Mouse (Mus musculus) intestine, embryonic 15.5 days (tissue): Measurements from ENCODE around the gene Ifi204. TPM values are rescaled to one million over a fixed set of nuclear protein-coding genes. Genes with fewer than 3 reads are reported as not detected.
"Not testable (repeated sequence)": the region's sequence is repeated elsewhere in the genome, so short reads cannot be mapped to it uniquely, and the experiment has no call there.

Experiments used
- ATAC-seq: fragments of 200-750 bp; cut with Nextera tagmentation; 2 replicates; pipeline ENCODE4 v1.8.0; 2017; ENCODE audit warnings: moderate TSS enrichment, moderate library complexity
- H3K27ac ChIP-seq: fragments of 300-500 bp; sonication (generic); 2 replicates; pipeline ENCODE4 v1.5.1; 2015; ENCODE audit warnings: mild to moderate bottlenecking, inconsistent platforms
- H3K27me3 ChIP-seq: fragments of 300-500 bp; sonication (generic); replicated peaks from 2 replicates; pipeline ENCODE4 v1.6.1; 2015; ENCODE audit warnings: inconsistent platforms
- H3K36me3 ChIP-seq: fragments of 300-500 bp; sonication (generic); 2 replicates; pipeline ENCODE4 v1.6.1; 2015; ENCODE audit warnings: inconsistent platforms
- H3K4me1 ChIP-seq: fragments of 300-500 bp; sonication (generic); replicated peaks from 2 replicates; pipeline ENCODE4 v1.6.1; 2015; ENCODE audit warnings: inconsistent platforms
- H3K4me2 ChIP-seq: fragments of 300-500 bp; sonication (generic); replicated peaks from 2 replicates; pipeline ENCODE4 v1.6.1; 2015; ENCODE audit warnings: mild to moderate bottlenecking, inconsistent platforms
- H3K4me3 ChIP-seq: fragments of 300-500 bp; sonication (generic); replicated peaks from 2 replicates; pipeline ENCODE4 v1.5.1; 2015; ENCODE audit warnings: inconsistent platforms
- H3K9ac ChIP-seq: fragments of 300-500 bp; sonication (generic); 2 replicates; pipeline ENCODE4 v1.6.1; 2015; ENCODE audit warnings: inconsistent platforms
- H3K9me3 ChIP-seq: fragments of 300-500 bp; sonication (generic); 2 replicates; pipeline ENCODE4 v1.6.1; 2016; ENCODE audit warnings: inconsistent platforms
- WGBS: fragments of 180-500 bp; shearing (Covaris S2); methylation state at CpG from one replicate; pipeline ENCODE4 v1.1.7; 2015; 5-methylcytosine and 5-hydroxymethylcytosine counted together
- polyA plus RNA-seq: library from polyadenylated mRNA; unstranded; fragments of >200 nt; fragmentation: Nextera tagmentation; extraction: Ambion mirVana; gene quantifications from 2 replicates; pipeline ENCODE4 v1.2.1, GENCODE M21; 2015

Ifi204 gene
- 2.4 and 2.6 TPM in 2 replicates for polyA plus RNA-seq

DNA sequence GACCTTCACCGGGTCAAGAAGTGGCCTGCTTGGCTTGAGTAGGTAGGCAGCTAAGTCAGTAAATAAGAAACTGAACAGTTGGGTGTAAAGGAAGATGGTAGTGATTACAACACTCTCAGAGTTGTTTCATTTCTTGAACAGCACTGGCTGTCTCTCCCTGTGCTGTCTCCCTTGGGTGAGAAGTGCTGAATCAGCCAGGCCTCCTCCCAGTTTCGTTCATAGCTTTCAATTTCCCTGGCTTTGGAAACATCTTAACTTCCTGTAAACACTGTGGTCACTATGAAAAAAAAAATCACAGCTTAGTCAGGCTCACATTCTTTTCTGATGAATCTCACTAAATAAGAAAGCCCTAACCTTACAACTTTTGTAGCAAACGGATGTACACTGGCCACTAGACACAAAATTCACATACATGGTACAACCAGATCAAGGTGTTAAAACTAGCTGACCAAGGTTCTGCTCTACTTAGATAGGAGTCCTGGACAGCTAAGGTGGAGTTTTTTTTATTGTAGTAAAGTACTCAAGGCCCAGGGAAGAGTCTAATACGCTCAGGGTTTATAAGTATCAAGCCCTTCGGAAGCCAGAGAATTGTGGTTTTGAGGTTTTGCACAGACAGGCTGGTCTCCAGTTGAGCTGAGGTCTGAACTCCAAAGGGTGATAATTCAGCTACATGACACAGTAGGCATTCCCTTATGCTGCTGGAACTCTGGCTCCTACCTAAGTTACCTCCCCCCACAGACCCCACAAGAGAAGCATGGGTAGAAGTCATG lies at the start of gene Ifi204:
Ifi204 (minus strand) TSS at position 96 of the 770 bp plus-strand sequence.
- H3K4me1 ChIP-seq, result not testable (repeated sequence)
- ATAC-seq, result peak; percentile 51; the same call in 1 of the 2 replicates

DNA sequence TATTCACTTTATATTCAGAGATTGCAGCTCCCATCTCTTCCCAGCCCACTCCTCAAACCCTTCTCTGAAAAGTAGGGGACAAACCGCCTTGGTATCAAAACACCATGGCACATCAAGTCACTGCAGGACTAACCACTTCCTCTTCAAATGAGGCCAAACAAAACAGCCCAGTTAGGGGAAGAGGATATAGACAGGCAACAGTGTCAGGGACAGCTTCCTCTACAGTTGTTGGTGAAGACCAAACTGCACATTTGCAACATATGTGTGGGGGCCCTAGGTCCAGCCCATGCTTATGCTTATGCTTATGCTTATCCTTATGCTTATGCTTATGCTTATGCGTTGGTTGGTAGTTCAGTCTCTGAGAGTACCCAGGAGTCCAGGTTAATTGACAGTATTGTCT lies 42.6 kb upstream of the Ifi204 start:
- 80% methylated on average over 2 of the region's 2 CpGs for WGBS
- not testable (repeated sequence) for H3K27me3 ChIP-seq, ATAC-seq, H3K36me3 ChIP-seq, H3K9ac ChIP-seq, H3K9me3 ChIP-seq, H3K27ac ChIP-seq, H3K4me2 ChIP-seq, H3K4me1 ChIP-seq, H3K4me3 ChIP-seq

More for the DNA sequence above, at the start of gene Ifi204:
- not testable (repeated sequence) for H3K36me3 ChIP-seq, H3K4me2 ChIP-seq, H3K9me3 ChIP-seq, H3K9ac ChIP-seq, H3K27me3 ChIP-seq, H3K27ac ChIP-seq, H3K4me3 ChIP-seq
- WGBS, result 76% methylated on average over 5 of the region's 5 CpGs

DNA sequence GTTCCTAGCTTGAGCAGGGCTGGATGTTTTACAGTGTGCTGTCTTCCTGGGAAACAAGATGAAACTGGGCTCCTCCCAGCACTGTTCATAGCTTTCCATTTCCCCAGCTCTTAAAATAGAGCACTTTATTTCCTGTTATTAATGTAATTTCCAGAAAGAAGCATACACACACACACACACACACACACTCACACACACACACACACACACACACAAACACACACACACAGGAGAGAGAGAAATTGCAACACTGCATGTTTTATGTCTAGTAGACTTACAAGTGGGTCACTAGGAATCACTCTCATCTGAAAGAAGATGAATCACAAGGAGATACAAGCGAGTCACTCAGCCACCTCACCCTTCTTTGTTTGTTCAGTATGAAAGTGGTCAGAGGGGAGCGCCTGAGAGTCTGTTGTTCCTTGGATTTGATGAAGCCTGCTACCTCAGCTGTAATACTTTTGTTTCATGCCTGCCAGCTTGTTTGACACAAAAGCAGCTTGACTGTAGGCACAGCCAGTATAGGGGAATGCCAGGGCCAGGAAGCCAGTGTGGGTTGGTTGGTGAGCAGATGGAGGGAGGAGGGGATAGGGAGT lies 36.0 kb upstream of the Ifi204 start:
- WGBS, result 46% methylated on average over 2 of the region's 2 CpGs
- ATAC-seq, H3K4me2 ChIP-seq: not testable (repeated sequence)

DNA sequence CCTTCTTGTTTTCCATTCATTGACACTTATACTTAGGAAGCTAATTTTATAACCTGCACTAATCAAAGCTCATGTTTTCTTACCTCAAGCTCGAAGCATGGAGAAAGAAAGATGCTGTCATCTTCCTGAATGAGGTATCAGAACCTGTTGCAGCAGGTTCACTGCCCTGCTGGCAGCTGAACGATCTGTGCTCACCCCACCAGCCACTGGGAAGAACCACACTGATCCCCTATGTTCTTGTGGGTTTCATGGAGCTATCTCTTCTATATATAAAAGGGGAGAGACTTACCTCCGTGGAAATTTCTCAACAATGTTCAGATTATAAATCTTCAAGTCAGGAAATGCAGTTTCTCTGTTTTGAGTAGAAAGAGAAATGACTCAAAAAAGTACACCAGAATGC lies 35.5 kb upstream of the Ifi204 start:
- not testable (repeated sequence) for H3K4me3 ChIP-seq, H3K9ac ChIP-seq, H3K4me1 ChIP-seq, ATAC-seq, H3K9me3 ChIP-seq, H3K27me3 ChIP-seq, H3K27ac ChIP-seq, H3K36me3 ChIP-seq, H3K4me2 ChIP-seq
- WGBS, result 55% methylated on average over 3 of the region's 3 CpGs

More for the DNA sequence above, 36.0 kb upstream of the Ifi204 start:
- not testable (repeated sequence) for H3K4me1 ChIP-seq, H3K9me3 ChIP-seq, H3K4me3 ChIP-seq, H3K27ac ChIP-seq, H3K27me3 ChIP-seq, H3K9ac ChIP-seq, H3K36me3 ChIP-seq

DNA sequence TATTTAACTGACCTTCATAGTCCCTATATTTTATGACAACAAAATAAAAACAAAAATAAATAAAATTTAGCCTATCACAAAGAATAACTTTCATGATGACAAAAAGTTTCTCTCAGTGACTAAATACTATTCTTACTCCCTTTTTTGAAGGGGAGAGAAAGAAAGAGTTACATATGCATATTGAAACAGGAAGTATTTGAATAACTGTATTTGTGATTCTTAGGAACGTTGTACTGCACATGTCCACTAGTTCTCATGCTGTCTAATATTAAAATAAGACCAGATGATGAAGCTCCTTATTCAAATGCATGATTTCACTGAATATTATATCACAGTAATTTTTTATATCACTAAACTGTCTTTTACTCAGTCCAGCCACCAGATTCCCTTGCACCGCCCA lies 35.0 kb upstream of the Ifi204 start:
- not testable (repeated sequence) for H3K4me3 ChIP-seq, ATAC-seq
- 83% methylated on average over 2 of the region's 2 CpGs for WGBS

DNA sequence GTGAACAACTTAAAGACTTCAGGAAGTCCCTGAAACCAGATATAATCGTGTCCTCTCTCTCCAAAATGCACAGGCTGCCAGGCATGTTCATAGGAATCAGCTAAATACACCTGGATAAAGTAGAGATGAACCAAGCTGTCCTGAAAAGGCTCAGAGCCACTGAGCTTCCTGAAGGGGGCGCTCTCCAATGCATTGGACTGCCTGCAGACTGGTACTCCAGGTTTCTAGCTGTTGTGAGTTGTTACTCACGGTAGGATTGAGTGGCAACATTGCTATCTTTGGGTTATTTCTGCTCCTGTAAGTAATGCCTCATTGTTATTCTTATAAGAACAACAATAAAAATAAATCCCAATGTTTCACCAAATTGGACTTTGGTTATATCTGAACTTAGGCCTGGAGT lies 6.7 kb upstream of the Ifi204 start:
- H3K9me3 ChIP-seq, H3K4me1 ChIP-seq, H3K4me3 ChIP-seq, H3K27me3 ChIP-seq, H3K36me3 ChIP-seq, H3K4me2 ChIP-seq, H3K9ac ChIP-seq, H3K27ac ChIP-seq, ATAC-seq: not testable (repeated sequence)
- WGBS, result 46% methylated on average over 3 of the region's 3 CpGs

More for the DNA sequence above, 35.0 kb upstream of the Ifi204 start:
- H3K27me3 ChIP-seq, H3K36me3 ChIP-seq, H3K4me2 ChIP-seq, H3K27ac ChIP-seq, H3K9me3 ChIP-seq, H3K9ac ChIP-seq, H3K4me1 ChIP-seq: not testable (repeated sequence)

DNA sequence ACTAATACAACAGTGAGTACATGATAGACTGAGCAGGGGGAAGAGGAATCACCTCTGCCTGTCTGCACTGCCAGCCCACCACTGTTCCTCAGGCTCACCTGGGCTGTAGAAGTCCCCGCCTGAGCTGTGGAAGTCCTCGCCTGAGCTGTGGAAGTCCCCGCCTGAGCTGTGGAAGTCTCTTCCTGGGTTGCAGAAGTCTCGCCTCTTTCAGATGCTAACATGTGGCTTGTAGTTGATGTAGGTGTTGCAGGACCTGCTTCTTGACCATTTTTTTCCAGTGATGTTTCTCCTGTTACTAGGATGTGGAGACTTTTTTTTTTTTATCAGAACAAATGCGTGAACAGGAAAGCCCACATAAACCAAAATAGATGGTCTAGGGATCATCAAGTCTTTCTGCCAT lies 6.7 kb downstream of the Ifi204 start:
- H3K9me3 ChIP-seq, H3K4me3 ChIP-seq, H3K9ac ChIP-seq, H3K4me1 ChIP-seq, H3K4me2 ChIP-seq, H3K27me3 ChIP-seq, H3K27ac ChIP-seq, ATAC-seq, H3K36me3 ChIP-seq: not testable (repeated sequence)
- 87% methylated on average over 5 of the region's 5 CpGs for WGBS

DNA sequence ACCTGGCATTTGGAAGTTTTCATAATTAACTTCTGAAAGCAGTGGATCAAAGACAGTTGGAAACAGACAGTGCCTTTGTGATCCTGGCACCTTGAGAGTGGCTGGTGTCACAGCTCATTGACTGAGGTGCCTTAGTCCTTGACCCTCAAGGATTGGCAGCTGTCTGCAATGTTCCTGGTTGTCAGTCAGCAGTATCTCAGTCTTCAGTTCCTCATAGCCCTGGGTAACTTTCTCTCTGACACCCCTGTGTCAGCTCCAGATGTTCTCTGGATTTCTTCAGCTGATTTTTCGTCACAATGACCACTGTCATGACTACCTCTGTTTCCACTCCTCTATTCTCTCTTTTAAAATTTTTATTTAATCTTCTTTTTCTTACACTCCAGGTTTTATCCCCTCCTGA lies 24.5 kb downstream of the Ifi204 start:
- Histone ChIP-seq H3K9me3 (no peaks in the 10 kb centered on the region), H3K9ac (no peak overlapping the region), H3K4me2 (no peak overlapping the region), H3K27me3 (no peaks in the 10 kb centered on the region), H3K27ac (no peak overlapping the region), H3K36me3 (no peaks in the 10 kb centered on the region), H3K4me1 (no peaks in the 10 kb centered on the region), H3K4me3 (no peak overlapping the region)
- 66% methylated on average over 1 of the region's 1 CpGs for WGBS
- no peak for ATAC-seq

DNA sequence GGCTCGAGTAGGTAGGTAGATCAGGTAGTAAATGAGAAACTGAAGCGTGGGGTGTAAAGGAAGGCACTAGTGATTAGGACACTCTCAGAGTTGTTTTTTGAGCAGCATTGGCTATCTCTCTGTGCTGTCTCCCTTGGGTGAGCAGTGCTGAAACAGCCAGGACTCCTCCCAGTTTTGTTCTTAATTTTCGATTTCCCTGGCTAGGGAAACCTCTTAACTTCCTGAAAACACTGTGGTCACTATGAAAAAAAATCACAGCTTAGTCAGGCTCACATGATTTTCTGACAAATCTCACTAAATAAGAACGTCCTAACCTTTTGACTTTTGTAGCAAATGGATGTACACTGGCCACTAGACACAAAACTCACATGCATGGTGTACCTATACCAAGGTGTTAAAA lies 25.1 kb downstream of the Ifi204 start, which contains the start of gene Ifi207:
Ifi207 (minus strand) TSS at position 92 of the 400 bp plus-strand sequence.
- no peak within 1 kb of the TSS for H3K4me2 ChIP-seq
- no peak for ATAC-seq
- H3K9me3 ChIP-seq, result no peaks in the 10 kb centered on the region
- no peaks in the 10 kb centered on the region for H3K27me3 ChIP-seq
- H3K9ac ChIP-seq, result no peak within 1 kb of the TSS
- H3K27ac ChIP-seq, result no peak within 1 kb of the TSS
- H3K36me3 ChIP-seq, result no peaks in the 10 kb centered on the region
- H3K4me3 ChIP-seq, result no peak within 1 kb of the TSS
- no peaks in the 10 kb centered on the region for H3K4me1 ChIP-seq
- WGBS, result 79% methylated on average over 4 of the region's 4 CpGs

DNA sequence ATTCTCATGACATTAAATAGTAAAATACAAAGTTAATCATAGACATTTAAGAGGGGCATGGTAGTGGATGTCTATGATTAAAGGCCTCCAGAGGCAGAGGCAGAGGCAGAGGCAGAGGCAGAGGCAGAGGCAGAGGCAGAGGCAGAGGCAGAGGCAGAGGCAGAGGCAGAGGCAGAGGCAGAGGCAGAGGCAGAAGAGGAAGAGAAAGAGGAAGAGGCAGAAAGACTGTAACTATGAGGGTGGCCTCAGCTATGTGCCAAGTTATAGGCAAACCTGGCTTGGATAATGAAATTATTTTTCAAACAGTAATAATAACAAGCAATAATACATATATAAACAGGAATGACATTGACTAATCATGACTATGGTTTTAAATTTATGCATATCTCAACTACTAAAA lies 26.2 kb downstream of the Ifi204 start:
- no peaks in the 10 kb centered on the region for H3K27me3 ChIP-seq
- no peak for ATAC-seq
- no peak overlapping the region for H3K4me3 ChIP-seq
- no peaks in the 10 kb centered on the region for H3K36me3 ChIP-seq
- H3K4me2 ChIP-seq, result no peak overlapping the region
- H3K9ac ChIP-seq, result no peak overlapping the region
- no peaks in the 10 kb centered on the region for H3K4me1 ChIP-seq
- H3K9me3 ChIP-seq, result no peaks in the 10 kb centered on the region
- no peak overlapping the region for H3K27ac ChIP-seq

DNA sequence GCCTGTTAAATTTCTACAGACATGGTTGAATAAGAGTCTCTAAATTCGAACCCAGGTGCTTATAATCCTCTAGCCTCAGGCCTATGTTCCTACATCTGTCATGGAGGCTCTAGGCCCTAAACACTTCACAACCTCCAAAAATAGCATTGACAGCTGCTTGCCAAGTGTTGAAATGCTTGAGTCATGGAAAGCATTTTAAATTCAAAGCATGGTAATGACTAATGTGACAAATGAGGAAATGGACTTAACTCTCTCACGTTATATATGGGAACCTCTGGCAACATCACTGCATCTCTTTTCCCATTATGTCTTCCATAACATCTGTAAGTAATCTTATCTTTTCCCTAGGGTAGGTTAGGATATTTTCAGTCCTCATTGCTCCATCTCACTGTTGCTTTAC lies 29.8 kb downstream of the Ifi204 start:
- Histone ChIP-seq H3K4me2 (no peak overlapping the region), H3K9me3 (no peaks in the 10 kb centered on the region), H3K27me3 (no peaks in the 10 kb centered on the region), H3K4me1 (no peaks in the 10 kb centered on the region), H3K4me3 (no peak overlapping the region), H3K27ac (no peak overlapping the region), H3K9ac (no peak overlapping the region), H3K36me3 (no peaks in the 10 kb centered on the region)
- WGBS, result 74% methylated on average over 2 of the region's 2 CpGs
- no peak for ATAC-seq

DNA sequence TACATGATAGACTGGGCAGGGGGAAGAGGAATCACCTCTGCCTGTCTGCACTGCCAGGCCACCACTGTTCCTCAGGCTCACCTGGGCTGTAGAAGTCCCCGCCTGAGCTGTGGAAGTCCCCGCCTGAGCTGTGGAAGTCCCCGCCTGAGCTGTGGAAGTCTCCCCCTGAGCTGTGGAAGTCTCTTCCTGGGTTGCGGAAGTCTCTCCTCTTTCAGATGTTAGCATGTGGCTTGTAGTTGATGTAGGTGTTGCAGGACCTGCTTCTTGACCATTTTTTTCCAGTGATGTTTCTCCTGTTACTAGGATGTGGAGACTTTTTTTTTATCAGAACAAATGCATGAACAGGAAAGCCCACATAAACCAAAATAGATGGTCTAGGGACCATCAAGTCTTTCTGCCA lies 31.7 kb downstream of the Ifi204 start:
- not testable (repeated sequence) for H3K4me1 ChIP-seq, H3K4me3 ChIP-seq, ATAC-seq, H3K27ac ChIP-seq, H3K27me3 ChIP-seq, H3K4me2 ChIP-seq, H3K36me3 ChIP-seq, H3K9ac ChIP-seq, H3K9me3 ChIP-seq
- WGBS, result 83% methylated on average over 4 of the region's 4 CpGs

DNA sequence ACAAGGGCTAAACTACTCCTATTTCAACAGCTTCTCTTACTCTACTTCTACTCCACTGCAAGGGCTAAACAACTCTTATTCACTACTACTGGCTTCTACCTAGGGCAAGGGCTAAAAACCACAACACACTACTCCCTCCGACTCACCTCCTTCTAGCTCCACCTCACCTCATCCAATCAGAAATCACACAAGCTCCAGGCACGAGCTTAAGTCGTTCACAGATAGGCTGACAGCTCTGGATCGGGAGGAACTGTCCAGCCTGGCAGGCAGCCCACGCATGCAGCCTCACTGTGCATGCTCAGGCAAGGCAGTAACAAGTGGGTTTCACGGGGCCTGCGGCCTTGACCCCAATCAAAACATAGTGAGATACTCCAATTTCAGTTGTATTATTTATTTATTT lies 33.5 kb downstream of the Ifi204 start:
- no peaks in the 10 kb centered on the region for H3K36me3 ChIP-seq
- no peak overlapping the region for H3K4me2 ChIP-seq
- no peak overlapping the region for H3K4me3 ChIP-seq
- no peak overlapping the region for H3K27ac ChIP-seq
- no peaks in the 10 kb centered on the region for H3K9me3 ChIP-seq
- H3K9ac ChIP-seq, result no peak overlapping the region
- no peaks in the 10 kb centered on the region for H3K4me1 ChIP-seq
- no peaks in the 10 kb centered on the region for H3K27me3 ChIP-seq
- ATAC-seq, result peak; percentile 25; the same call in 1 of the 2 replicates
- WGBS, result 11% methylated on average over 7 of the region's 7 CpGs
